Mouse (Mus musculus) brain, adult 2 months (tissue): ENCODE results near the gene Cenpt.

Experiments
- DNase-seq: peaks from one replicate; pipeline ENCODE4 v3.0.0; 2011; ENCODE audit warnings: low read depth, low spot score

Gene Cenpt

DNA sequence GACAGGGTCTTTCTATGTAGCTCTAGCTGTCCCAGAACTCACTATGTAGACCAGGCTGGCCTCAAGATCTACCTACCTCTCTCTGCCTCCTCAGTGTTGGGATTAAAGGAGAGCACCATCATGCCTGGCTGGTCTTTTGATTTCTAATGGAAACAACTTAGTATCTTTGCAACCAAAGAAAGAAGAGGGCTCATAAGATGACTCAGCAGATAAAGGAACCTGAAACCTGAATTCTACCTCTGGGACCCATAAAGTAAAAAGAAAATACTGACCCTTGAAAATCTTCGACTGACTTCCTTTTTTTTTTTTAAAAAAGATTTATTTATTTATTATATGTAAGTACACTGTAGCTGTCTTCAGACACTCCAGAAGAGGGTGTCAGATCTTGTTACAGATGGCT, 47.1 kb downstream of the Cenpt start:
- DNase-seq, result no peak

DNA sequence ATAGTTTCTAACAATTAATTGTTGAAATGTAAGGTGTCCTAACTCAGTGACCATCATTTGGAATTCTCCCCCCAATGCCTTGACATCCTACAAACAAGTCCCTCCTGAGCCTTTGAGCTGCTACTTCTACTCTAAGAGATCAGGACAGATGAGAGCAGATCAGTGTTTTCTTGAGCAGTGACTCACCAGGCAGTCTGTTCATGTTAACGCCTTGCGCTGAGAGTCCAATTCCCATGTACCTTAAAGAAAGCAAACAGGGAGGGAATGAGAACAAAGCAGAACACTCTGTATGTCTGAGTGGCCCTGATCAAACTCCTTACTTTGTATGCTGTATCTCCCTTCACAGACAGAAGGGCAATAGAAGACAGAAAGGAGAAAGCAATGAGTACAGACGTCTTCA, 47.7 kb downstream of the Cenpt start:
- peak; percentile 56 for DNase-seq

DNA sequence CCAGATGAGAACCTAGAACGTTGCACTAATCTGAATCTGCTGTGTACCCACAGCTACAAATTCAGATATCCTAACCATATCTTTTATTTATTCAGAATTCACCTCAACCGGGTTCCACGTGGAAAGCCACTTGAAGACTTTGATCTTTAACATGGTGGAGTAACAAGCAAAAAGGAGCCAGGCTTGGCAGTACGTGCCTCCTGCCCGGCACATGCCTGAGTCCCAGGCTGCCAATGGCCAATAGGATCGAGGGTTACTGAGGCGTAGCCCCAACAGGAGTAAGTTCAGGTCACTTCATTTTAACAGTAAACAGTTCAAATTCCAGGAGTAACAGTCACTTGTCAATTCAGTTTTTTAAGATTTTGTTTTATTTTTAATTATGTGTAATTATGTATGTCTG, 48.3 kb downstream of the Cenpt start:
- DNase-seq, result no peak

DNA sequence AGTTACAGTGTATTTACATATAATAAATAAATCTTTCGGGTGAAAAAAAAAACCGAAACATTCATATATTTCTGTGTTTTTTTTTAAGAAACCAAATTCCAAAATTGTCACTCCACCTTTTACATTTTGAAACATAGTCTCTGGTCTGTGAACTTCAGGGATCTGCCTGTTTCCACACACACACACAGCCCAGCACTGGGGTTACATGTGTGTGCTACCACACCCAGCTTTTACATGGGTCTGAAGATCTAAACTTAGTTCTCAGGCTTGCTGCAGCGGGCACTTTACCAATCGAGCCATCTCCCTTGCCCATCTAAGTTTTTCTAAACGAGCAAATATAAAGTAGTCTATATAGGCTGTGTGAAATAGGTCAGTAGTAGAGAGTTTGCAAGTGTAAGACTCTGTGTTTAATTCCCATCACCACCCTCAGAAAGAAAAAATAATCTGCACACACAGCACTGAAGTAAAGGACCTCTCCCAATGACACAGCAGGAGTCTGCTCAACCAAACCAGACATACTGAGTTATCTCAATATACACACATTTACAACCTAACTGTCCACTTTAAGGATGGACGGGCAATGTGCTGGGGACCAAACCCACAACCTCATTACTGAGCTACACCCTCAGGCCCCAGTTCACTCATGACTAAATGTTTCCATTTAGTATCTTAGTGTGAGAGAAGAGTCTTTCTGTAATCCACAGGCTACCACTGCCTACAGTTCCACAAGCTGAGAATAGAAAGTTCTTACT, 51.7 kb downstream of the Cenpt start:
- DNase-seq, result no peak

DNA sequence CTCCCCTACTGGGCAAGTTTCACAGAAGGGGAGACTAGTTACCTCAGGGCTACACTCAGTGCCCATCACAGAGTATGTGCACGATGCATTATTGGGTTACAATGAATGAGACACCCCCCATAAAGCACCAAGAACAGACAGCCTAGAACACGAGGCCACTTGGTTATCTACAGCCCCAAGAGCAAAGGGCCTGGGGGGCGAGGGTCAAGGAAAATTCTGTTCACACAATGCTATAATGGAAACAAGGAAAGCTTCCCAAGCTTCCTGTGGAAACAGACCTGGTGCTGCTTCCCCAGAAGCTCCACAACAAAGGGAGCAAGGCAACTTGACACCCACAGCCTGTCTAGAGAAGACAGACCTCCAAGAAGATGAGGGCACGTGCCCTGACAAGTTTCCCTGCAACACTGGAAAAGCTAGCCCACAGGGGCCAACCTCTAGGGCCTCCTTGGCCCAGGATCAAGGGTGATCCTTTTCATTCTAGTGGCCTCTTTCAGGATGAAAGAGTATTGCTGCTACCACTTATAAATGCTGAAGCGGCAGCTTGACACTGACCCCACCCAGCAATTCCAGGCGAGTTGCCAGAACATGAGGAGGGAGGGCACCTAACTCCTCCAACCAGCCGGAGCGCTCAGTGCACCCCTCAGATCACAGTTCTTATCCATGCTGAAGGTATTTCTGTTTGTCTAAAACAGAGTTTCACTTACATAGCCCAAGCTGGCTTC, 53.8 kb downstream of the Cenpt start:
- DNase-seq, result peak; percentile 79

DNA sequence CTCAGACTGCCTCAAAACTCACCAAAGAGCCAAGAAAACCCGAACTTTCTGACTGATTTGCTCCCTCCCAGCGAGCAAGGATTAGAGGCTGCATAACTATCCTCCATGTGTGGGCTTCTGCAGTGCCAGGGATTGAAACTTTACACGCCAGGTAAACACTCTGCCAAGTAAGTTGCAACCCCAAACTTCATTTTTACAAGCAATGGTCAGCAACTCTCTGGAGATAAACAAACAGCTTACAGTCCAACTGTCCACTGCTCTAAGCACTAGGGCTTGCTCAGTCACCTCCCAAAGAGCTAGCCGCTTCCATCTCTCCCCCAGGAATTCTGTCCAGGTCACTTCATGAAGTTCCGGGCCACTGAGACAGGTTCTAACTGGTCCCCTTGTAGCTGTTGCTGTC, 54.7 kb downstream of the Cenpt start:
- DNase-seq, result no peak

DNA sequence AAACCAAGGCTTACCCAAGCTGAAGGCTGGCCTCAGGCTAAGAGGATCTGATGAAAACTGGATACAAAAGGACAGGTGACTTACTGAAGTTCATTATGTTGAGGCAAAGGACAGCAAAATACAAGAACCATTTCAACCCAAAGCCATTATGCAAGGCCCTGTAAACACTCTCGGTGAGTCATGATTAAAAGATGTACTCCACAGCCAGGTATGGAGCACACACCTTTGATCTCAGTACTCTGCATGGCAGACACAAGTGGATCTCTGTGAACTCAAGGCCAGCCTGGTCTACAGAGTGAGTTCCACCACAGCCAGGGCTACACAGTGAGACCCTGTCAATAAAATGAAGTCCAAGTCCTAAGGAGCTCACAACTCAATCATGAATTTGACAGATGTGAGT, 57.3 kb downstream of the Cenpt start:
- no peak for DNase-seq
